Mouse (Mus musculus): Measurements from ENCODE around the gene Gm20388. TPM values are rescaled to one million over a fixed set of nuclear protein-coding genes. Genes with fewer than 3 reads are reported as not detected.
"Not testable (repeated sequence)": the region's sequence is repeated elsewhere in the genome, so short reads cannot be mapped to it uniquely, and the experiment has no call there.

Gene Gm20388
- total RNA-seq, 2 experiments from 2014 or later = 18.6 TPM; not detected in 1

DNA sequence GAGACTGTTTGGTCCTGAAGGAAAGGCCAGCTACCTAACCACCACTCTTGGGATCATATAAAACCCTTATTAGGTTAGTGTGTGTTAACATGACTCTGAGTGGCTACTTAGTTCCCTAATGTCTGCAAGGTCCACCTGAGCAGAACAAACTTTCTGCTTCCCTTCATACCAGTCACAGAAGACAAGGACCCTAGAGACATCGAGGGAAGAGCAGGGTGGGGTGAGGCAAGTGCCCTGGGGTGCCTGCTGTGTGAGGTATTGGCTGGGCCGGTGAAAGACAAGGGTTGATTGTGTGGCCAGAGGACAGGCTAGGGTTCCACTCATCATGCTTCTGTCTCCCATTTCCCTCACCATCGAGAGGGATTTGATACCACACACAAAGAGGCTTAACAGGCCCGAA, 847.4 kb downstream of the Gm20388 start:
- no peak for DNase-seq (ENCODE audit: low spot score in 2 of 2)
- intact Hi-C loops (cut with DNase I) = no loop called here

DNA sequence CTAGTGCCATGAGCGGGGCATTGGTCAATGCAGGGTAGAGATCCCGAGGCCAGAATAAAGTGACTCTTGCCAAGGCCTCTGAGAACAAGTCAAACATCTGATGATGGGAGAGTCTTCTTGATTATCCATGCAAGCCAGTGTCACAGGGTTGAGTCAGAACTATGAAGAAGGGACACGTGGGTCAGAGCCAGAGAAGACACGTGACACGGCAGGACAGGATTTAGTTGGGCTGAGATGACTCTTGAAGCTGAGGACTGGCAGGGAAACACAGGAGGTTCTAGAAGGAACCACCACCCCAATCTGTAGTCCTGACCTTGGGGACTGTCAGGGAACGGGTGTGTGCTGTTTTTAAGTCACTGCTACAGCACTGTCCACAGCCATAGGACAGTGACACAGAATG, 849.2 kb downstream of the Gm20388 start:
- intact Hi-C loops (cut with DNase I) = no loop called here
- DNase-seq (ENCODE audit: low spot score in 2 of 2) = no peak

DNA sequence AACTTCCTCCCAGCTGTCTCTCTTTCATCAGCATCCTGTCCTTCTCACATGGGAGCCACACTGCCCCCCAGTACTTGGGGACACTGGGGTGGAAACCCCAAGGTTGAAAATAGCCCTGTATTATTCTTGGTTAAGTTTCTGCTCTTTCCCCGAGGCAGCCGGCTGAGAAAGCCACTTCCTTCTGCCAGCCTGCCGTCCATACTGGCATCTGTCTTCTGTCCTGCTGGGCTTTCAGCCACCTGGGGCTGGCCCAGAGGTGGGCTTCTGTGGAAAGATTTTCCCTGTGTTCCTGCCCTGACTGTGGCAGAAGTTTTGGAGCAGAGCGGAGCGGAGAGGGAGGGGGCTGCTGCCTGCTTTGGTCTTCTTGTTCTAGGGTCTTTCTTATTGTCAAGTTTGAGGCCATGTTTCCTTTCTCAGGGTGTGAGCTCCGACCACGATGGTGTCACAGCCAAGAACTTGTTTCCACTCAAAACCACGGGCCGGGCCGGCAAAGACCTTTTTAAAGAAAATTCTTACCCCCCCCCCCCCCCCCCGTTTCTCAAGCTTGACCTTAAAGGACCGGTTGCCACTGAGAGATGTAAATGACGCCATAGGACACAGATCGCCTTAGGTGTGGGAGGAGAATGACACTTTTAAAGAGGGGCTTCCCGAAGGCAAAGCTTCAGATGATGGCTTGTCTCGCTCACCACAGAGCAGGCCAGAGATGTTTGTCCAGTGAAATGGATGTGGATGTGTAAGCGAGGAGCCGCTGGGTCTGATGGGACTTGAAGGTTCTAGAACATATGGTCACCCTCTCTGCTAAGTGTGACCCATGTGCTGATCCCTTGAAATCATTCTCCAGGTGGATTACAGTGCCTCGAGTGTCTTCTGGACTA, 849.9 kb downstream of the Gm20388 start:
- intact Hi-C loops (cut with DNase I) = no loop called here

DNA sequence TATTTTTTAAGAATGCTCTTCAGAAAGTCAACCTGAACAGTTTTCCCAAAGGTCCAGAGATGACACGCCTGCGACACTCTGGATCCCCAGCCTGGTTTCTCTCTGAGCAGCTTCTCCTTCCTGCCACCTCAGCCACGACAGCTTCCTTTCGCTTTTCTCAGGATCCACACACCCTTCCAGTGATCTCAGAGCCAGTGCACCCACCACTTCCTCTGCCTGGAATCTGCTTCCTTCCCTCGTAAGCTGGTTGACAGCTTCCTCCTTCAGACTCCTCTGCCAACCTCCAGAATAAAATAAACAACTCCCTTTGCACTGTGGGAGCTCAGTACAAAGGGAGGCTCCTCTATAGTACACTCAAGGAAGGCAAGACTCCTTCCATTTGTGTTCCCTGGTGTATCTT, 852.6 kb downstream of the Gm20388 start:
- intact Hi-C loops (cut with DNase I) = no loop called here
- peak in 1 of 2 experiments; percentile 42 for DNase-seq (ENCODE audit: low spot score in 2 of 2)

More for the DNA sequence above, 849.9 kb downstream of the Gm20388 start:
- DNase-seq (ENCODE audit: low spot score in 2 of 2) = no peak

DNA sequence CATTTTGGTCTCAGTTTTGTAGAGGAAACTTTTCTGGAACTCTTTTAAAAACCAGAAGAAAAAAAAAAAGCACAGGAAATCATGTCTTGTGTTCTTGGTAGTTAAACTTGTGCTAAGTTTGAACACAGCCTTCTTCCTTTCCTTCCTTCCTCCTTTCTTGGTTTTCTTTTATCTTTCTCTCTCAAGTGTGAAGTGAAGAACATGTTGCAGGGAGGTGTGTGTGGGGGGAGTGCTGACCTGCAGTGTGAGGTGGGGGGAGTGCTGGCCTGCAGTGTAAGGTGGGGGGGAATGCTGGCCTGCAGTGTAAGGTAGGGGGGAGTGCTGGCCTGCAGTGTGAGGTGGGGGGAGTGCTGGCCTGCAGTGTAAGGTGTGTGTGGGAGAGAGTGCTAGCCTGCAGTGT, 854.0 kb downstream of the Gm20388 start:
- intact Hi-C loops (cut with DNase I) = no loop called here
- DNase-seq (ENCODE audit: low spot score in 2 of 2) = no peak

DNA sequence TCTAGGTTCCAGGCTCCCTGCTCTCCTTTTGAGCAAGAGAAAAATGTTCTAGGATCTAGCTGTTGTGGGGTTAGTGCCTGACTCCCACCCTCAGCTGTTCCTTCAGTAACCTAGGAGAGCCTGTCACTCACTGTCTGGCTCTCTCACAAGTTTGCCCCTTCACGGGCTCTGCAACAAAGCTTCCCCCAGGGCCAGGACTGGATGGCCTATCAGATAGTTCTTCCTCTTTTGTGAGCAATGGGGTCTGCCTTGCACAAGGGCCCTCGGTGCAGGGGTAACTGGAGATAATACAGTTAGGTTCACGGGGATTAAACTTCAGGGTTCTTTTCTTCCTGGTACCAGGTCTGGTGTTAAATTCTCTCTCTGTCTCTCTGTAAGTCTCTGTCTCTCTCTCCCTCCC, 856.0 kb downstream of the Gm20388 start:
- DNase-seq (ENCODE audit: low spot score in 2 of 2) = no peak
- intact Hi-C loops (cut with DNase I) = no loop called here

DNA sequence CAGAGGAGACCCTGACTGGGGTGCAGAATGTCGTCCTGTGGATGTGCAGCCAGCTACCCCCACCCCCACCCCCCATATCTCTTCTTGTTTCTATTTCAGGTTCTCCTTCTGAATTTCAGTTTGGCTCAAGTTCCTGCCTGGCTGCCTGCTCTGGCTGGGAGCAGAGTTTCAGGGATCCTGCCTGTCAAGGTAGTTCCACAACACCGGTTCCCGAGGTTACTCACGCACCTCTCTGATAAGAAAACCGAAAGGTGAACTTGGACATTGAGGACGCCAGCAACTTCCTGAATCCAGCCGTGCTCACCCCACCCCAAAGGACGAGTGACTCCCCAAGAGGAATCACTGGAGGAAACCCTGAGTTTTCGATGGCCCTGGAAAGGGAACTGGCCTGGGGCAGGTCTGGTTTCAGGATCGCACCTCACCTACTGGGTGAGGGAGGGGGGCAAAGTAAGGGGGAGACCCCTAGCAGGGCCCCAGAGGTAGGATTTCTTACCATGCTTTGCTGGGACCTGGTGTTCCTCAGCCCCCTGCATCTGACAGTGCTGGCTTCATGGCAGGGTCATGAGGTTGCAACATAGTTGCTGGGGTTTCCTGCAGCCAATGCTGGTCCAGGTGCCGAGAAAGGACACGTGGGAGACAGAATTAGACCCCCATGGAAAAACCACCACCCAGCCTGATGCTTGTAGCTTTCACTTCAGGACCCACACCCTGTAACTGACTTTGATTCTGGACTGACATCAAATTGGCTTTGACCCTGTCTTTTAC, 858.0 kb downstream of the Gm20388 start:
- intact Hi-C loops (cut with DNase I) = no loop called here
- no peak for DNase-seq (ENCODE audit: low spot score in 2 of 2)

DNA sequence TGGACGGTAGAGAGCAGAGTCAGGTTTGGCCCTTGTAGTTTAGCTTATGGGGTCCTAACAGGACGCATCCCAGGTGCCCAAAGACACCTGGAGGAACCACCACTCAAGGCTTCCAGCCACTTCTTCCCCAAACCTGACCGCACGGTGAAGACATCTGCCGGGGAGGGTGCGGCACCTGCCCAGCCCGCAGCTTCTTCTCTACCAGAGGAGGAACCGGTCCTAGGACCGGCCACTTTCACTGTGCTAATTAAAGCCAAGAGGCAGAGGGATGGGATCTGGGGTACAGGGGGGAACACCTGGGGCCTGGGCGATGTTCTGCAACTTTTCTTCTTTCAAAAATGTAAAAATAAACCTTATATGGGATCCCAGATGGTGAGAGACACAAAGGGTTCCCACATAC, 866.5 kb downstream of the Gm20388 start:
- intact Hi-C loops (cut with DNase I) = no loop called here

DNA sequence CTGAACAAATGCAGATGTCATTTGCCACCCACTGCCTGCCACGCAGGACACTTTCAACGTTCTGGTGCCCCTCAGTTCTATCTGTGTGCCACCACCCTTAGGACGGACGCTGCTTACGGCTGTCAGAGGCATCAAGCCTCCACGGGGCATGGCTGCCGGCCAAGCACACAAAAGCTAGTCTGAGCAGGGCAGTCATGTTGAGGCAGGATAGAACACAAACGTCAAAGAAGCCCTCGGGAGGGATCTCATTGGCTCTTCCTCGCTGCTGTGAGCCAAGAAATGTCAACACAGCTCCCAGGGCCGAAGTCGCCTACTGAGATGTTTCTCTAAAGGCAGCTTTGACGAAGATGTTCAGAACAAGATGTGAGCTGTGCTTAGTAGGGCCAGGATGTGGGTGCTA, 867.1 kb downstream of the Gm20388 start:
- DNase-seq (ENCODE audit: low spot score in 2 of 2) = no peak
- intact Hi-C loops (cut with DNase I) = no loop called here

More for the DNA sequence above, 866.5 kb downstream of the Gm20388 start:
- no peak for DNase-seq (ENCODE audit: low spot score in 2 of 2)

DNA sequence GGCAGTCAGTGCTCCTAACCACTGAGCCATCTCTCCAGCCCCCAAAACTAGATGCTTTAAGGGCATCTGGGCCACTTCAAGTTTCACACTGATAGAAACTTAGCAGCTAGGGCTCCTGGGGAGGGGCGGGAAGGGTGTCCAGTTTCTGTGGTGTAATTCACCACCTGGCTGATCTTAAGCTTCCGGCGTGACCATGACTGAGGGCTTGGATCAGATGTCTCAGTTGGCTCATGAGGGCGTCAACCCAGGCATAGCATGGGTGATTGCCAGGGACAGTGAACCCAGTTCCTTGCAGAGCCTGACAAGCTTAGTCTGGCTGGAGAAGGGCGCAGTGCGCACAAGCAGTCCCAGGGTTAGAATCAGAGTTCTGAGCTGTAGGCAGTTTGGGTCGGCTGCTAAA, 868.5 kb downstream of the Gm20388 start:
- intact Hi-C loops (cut with DNase I) = no loop called here
- DNase-seq (ENCODE audit: low spot score in 2 of 2) = no peak

DNA sequence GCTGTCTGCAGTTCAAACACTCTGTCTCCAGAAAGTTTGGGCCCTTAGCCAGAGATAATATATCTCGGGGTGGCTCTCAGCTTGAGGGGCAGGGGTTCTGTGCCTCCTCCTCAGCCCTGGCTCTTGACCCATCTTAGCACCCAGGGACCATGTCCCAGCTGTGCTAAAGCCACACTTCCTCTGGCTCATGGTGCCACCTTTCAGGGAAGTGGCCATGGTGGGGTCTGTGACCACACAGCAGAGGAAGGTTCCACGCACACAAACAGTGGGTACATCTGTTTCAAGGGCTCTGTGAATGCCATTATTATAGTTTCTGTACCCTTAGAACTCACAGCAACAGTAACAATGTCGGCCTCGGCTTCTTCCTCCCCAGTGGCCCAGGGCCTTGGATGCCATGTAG, 873.1 kb downstream of the Gm20388 start:
- intact Hi-C loops (cut with DNase I) = no loop called here
- DNase-seq (ENCODE audit: low spot score in 2 of 2) = no peak

DNA sequence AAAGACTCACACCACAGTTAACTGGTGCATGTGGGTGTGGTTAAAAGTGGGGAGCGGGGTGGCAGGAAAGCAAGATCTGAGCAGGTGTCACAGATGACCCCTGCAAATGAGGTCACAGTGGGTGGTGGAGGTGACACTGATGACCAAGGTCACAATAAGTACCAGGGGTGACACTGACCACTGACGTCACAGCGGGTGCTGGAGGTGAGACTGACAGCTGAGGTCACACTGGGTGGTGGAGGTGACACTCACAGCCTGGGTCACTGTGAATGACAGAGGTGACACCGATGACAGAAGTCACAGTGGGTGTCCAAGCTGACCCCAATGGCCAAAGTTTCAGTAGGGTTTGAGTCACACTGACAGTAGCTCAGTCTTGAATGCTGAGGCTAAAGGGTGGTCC, 876.1 kb downstream of the Gm20388 start:
- no peak for DNase-seq (ENCODE audit: low spot score in 2 of 2)
- intact Hi-C loops (cut with DNase I) = no loop called here

DNA sequence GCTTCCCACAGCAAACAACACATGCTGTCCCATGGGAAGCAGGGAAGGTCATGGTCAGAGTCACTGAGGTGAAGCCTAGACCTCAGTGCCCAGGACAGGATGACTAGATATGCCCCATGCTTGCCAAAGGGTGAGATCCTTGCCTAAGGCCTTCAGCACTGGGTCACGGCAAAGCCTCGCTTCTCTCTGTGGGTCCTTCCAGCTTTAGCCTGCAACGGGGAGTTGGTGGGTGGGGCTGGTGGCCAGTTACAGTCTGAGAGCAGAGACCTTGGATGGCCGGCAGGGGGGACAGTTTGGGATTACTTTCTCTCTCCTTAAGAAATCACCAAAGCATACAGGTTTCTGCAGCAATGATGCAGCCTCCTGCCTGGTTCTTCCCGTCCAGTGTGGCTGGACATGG, 877.0 kb downstream of the Gm20388 start:
- intact Hi-C loops (cut with DNase I) = no loop called here
- DNase-seq (ENCODE audit: low spot score in 2 of 2) = no peak

DNA sequence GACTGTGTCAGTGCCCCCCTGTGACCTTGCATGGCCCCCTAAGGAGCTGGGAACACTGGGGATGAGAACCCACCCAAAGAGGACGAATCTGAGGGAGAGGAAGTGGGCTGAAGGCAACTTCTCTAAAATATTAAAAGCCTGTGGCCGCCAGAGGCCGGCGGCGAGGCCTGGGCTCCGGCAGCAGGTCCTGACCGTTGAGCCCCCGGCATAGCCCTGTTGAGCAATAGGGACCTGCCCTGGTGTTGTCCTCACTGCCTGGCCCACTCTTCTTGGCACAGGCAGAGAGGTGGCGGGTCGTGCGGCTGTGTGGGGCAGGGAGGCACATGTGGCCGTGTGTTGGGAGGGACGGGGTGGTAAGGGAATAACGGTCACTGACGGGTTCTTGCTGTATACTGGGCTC, 882.1 kb downstream of the Gm20388 start:
- intact Hi-C loops (cut with DNase I) = no loop called here
- DNase-seq (ENCODE audit: low spot score in 2 of 2) = peak; percentile 6 to 9

DNA sequence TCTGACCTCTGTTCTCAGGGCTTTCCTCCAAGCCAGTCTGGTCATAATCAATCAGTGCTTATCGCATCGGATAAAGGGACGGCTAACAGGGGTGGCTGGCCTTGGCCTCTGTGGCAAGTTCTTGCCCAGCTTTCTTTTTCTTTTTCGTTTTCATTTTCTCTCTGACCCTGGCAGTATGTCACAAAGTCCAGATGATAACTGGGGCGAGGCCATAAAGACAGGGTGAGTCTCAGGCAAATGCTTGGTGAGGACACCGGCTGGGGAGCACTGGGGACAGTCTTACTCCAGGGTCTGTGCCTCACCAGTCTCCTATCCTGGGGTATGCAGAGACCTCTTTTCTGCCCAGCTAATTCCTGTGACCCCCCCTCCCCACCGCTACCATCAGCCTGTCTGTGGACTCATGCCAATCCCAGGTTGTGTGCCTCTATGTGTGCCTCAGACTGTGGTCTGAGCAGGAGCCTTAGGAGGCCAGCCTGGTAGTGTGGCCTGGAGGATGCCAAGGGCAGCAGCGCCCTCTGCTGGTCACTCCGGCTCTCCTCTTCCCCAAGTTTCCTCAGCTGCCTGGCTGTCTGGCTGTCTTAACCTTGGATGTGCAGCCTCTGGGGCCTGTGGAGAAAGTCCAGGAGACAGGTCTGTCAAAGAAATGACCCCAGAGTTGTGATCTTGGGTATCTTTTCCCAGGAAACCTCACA, 885.4 kb downstream of the Gm20388 start:
- intact Hi-C loops (cut with DNase I) = loop anchor here (1.0 kb wide), 2 partner anchors 114 to 118 kb away; no protein-coding TSS in a partner anchor
- DNase-seq (ENCODE audit: low spot score in 2 of 2) = peak; percentile 76 to 80

DNA sequence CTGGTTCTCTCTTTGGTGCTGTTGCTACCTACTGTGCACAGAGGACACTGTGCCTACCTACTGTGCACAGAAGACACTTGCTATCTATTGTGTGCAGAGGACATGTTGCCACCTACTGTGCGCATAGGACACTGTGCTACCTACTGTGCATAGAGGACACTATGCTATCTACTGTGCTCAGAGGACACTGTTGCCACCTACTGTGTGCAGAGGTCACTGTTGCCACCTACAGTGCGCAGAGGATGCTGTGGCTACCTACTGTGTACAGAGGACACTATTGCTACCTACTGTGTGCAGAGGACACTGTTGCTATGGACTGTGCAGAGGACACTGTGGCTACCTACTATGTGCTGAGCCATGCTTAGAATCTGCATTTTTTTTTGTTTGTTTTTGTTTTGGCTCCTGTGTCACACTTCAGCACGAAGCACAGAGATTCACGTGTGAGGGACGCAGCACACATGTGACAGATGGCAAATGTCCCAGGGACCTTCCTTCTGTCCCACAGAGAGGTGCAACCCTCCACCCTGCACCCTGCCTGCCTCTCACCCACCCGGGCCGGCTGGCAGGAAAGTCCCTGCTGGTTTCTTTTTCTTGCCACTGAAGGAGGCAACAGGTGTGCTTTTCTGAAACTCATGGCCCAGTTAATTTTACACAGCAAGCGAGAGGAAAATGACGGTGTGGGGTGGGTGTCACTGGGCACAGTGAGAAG, 886.5 kb downstream of the Gm20388 start:
- DNase-seq (ENCODE audit: low spot score in 2 of 2) = no peak
- intact Hi-C loops (cut with DNase I) = no loop called here

DNA sequence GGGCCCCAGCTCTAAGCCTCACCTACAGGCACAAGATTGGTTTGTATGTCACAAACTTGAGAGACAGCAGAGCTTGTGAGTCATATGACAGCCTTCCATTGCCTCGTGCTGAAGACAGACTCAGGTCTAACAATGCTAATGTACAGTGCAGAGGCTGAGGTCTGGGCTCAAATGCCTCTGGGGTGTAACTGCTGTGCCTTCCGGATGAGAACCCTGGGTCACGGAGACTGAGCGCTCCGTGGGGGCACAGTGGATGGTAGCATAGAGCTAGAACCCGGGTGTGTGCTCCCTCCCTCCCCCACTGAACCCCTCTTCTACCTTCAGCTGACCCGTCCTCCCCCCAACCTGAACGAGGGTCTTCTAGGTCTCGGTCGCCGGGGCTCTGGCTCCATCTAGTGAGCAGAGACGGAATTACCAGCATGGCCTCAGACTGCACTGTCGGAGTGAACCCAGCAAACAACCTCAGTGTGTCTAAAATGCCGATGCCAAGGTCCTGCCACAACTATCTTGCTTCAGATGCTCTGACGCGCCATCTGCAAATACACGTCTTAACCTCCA, 889.7 kb downstream of the Gm20388 start:
- peak; percentile 14 to 31 for DNase-seq (ENCODE audit: low spot score in 2 of 2)
- intact Hi-C loops (cut with DNase I) = no loop called here

DNA sequence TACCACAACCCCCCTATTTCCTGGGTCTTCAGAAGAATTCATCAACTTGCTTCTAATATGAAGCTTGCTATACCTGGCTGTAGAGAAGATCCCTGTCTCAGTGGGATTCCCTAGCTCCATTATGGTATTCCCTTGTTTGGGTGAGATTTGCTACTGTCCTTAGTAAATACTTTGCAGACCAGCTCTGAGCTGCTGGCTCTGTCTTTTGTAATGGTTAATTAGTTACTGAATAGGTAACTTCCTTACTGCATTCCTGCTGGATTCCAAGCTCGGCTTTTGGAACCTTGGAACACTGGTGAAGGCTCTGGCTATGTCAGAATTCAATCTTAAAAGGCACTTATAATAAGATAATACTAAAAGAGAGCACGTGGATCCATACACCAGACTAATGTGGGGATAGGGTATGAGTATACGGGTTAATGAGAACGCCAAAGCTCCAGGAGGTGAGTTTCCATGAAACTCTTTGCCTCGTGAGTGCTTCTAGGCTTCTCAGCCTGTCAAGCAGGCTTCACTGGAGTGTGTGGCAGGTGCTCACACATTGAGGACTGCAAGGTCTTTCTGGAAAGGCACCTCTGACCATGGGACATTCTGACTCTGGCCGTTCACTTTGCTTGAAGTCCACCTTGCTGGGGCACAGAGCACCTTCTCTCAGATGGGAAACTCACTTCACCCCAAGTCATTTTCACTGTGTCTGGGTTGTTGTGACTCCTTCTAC, 893.2 kb downstream of the Gm20388 start:
- intact Hi-C loops (cut with DNase I) = loop anchor here (1.0 kb wide), 1 partner anchor 10 kb away; no protein-coding TSS in a partner anchor
- DNase-seq (ENCODE audit: low spot score in 2 of 2) = not testable (repeated sequence)

DNA sequence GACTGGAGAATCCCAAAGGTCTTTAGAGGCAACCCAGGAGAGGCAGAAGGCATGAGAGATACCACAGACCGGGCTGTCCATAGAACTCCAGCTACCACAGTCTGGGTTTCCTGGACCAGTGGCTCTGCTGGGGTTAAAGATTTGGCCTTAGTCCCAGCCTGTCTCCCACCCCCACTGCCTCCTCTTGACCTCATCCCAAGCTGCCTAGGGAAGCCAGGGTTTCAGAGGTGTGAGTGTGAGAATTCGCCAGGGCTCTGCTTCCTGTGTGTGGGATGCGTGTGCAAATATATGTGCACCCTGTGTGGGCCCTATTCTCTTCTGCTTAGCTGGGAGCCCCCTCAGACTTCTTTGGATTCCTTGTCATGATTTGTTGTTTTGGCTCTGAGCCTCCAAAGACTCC, 894.1 kb downstream of the Gm20388 start:
- DNase-seq (ENCODE audit: low spot score in 2 of 2) = no peak
- intact Hi-C loops (cut with DNase I) = no loop called here
